Mouse (Mus musculus) ES-Bruce4 (cell line): ENCODE measurements around the gene Zfpm1.

Source experiments
- CTCF ChIP-seq: IDR thresholded peaks from one replicate; pipeline ENCODE4 v1.8.1; 2011; ENCODE audit warnings: low read depth, low read length
- EP300 ChIP-seq: IDR thresholded peaks from 2 replicates; pipeline ENCODE4 v1.6.1; 2011; ENCODE audit warnings: low read depth, low read length; ENCODE audit not compliant: insufficient read depth
- POLR2A ChIP-seq: IDR thresholded peaks from one replicate; pipeline ENCODE4 v1.8.1; 2011; ENCODE audit warnings: low read length; ENCODE audit not compliant: insufficient read depth

GRCm38 (mm10) chr8:122307836-122308235, 25.9 kb downstream of the Zfpm1 start:
- TF ChIP-seq POLR2A = no peak
- TF ChIP-seq CTCF = no peak
- TF ChIP-seq EP300 = no peak
